Mouse (Mus musculus) forebrain, embryonic 11.5 days (tissue): ENCODE results near the gene Mycbp2. TPM values are rescaled to one million over a fixed set of nuclear protein-coding genes. Genes with fewer than 3 reads are reported as not detected.
A peak's percentile ranks its signal among the peaks of the same experiment; 100 is the strongest.

Experiments used
- ATAC-seq: fragments of 200-750 bp; cut with Nextera tagmentation; replicated peaks from 2 replicates; pipeline ENCODE4 v1.8.0; 2017; ENCODE audit warnings: moderate TSS enrichment; ENCODE audit not compliant: low FRiP score
- DNase-seq: peaks from one replicate; pipeline ENCODE4 v3.0.0-alpha.2; 2017; ENCODE audit warnings: low spot score
- H3K27ac ChIP-seq: fragments of 300-500 bp; sonication (generic); 2 replicates; pipeline ENCODE4 v1.5.1; 2014; ENCODE audit warnings: low read depth, low read length
- H3K27me3 ChIP-seq: fragments of 300-500 bp; sonication (generic); 2 replicates; pipeline ENCODE4 v1.6.1; 2014; ENCODE audit warnings: mild to moderate bottlenecking, low read length, mixed read lengths; ENCODE audit not compliant: control insufficient read depth, insufficient read depth
- H3K36me3 ChIP-seq: fragments of 300-500 bp; sonication (generic); 2 replicates; pipeline ENCODE4 v1.6.1; 2014; ENCODE audit warnings: mild to moderate bottlenecking, low read length, moderate library complexity, mixed read lengths; ENCODE audit not compliant: control insufficient read depth, insufficient read depth
- H3K4me1 ChIP-seq: fragments of 300-500 bp; sonication (generic); replicated peaks from 2 replicates; pipeline ENCODE4 v1.6.1; 2014; ENCODE audit warnings: low read length, mixed read lengths; ENCODE audit not compliant: control insufficient read depth, insufficient read depth
- H3K4me2 ChIP-seq: fragments of 300-500 bp; sonication (generic); 2 replicates; pipeline ENCODE4 v1.6.1; 2014; ENCODE audit warnings: low read depth, mild to moderate bottlenecking, low read length, moderate library complexity, mixed read lengths; ENCODE audit not compliant: severe bottlenecking
- H3K4me3 ChIP-seq: fragments of 300-500 bp; sonication (generic); 2 replicates; pipeline ENCODE4 v1.5.1; 2014; ENCODE audit warnings: low read depth, low read length
- H3K9ac ChIP-seq: fragments of 300-500 bp; sonication (generic); 2 replicates; pipeline ENCODE4 v1.6.1; 2014; ENCODE audit warnings: low read length
- H3K9me3 ChIP-seq: fragments of 300-500 bp; sonication (generic); 2 replicates; pipeline ENCODE4 v1.6.1; 2016; ENCODE audit warnings: low read length, mixed read lengths; ENCODE audit not compliant: control insufficient read depth
- WGBS: fragments of 180-500 bp; shearing (Covaris S2); extraction: QIAGEN DNeasy Blood & Tissue Kit; methylation state at CpG from one replicate; pipeline ENCODE4 v1.1.7; 2014; 5-methylcytosine and 5-hydroxymethylcytosine counted together
- polyA plus RNA-seq: library from polyadenylated mRNA; unstranded; fragments of >200 nt; fragmentation: Nextera tagmentation; extraction: Ambion mirVana; gene quantifications from 2 replicates; pipeline ENCODE4 v1.2.1, GENCODE M21; 2014

The Mycbp2 gene
- polyA plus RNA-seq, 1 experiment from 2014 or later: 29.1 TPM

DNA sequence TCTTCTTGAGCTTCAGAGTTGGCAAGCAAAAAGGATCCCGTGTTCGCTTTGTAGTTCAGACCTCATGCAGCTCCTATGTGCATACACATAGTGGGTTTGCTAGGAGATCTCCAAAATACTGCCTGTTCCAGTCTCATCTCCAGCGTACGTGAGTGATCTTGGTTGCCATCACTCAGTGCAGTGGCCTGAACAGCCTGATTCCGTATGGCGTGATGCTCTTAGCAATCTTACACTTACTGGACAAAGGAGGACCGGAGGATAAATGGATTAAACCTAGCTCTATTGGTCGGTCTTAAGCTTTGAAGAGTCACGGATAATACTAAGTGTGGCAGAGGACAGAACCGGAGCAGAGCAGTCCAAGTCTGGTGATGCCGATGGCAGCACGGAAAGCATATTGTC, 277.1 kb downstream of the Mycbp2 start:
- H3K9me3 ChIP-seq: no peaks in the 10 kb centered on the region
- no peak overlapping the region; the same call in 1 of the 2 replicates for H3K27ac ChIP-seq
- H3K27me3 ChIP-seq: no peaks in the 10 kb centered on the region
- no peaks in the 10 kb centered on the region for H3K36me3 ChIP-seq
- peak overlapping the region; percentile 82 for H3K4me2 ChIP-seq
- no peak for DNase-seq
- H3K4me3 ChIP-seq: peak overlapping the region; percentile 62
- H3K4me1 ChIP-seq: no peaks in the 10 kb centered on the region
- 14% methylated on average over 12 of the region's 12 CpGs for WGBS
- peak overlapping the region; percentile 72 for H3K9ac ChIP-seq
- no peak; the same call in 1 of the 2 replicates for ATAC-seq

DNA sequence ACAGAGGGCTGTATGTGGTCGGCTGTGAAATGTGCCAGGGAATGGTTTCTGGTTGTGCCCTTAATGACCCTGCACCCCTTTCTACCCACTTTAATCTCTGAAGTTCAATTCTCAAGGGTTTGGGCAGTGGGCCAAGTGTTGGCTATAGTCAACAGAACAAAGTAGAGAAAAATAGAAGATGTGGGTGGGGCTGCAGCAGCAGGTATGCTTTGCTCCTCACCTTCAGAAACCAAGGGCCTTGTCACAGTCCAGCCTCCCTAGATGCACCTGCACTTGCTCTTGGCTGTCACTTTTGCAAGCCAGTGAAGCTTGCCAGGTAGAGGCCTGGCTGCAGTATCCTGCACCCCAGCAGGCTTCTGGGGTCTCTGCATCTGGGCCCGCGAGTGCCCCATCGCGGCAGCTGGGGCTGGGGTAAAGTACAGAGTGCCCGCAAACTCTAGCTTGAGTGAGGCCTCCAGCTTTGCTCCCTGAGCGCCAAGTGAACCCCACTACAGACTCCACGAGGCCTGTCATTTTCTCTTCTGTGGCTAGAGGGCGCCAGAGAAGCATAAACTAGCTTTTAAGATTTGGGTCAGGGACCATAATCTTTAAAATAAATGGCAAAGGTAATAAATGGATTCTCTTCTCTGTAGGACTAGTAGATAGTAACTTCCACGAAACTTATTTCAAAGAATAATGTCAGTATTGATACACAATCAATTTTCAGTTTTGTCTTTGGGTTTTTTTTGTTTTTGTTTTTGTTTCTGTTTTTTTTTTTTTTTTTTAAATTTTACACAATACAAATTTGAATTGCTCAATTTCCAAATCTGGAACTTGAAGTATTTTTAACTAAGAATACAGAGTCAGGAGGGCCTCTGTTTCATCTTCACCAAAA, 281.1 kb downstream of the Mycbp2 start:
- no peak overlapping the region for H3K9ac ChIP-seq
- peak; percentile 76 for DNase-seq
- H3K36me3 ChIP-seq: no peaks in the 10 kb centered on the region
- H3K4me1 ChIP-seq: no peaks in the 10 kb centered on the region
- H3K9me3 ChIP-seq: no peaks in the 10 kb centered on the region
- no peak overlapping the region for H3K4me2 ChIP-seq
- 16% methylated on average over 10 of the region's 10 CpGs for WGBS
- ATAC-seq: no peak
- no peaks in the 10 kb centered on the region for H3K27me3 ChIP-seq
- no peak overlapping the region for H3K27ac ChIP-seq
- no peak overlapping the region for H3K4me3 ChIP-seq

Other genes starting within 250 kb of the Mycbp2 start
- gene Fbxl3, start 247.2 kb downstream of the Mycbp2 start, polyA plus RNA-seq: 23.6 and 27.2 TPM in 2 replicates
- 0.47 and 0.91 TPM in 2 replicates for gene Scel, start 166.5 kb upstream of the Mycbp2 start, polyA plus RNA-seq